In the genomic region with DNA sequence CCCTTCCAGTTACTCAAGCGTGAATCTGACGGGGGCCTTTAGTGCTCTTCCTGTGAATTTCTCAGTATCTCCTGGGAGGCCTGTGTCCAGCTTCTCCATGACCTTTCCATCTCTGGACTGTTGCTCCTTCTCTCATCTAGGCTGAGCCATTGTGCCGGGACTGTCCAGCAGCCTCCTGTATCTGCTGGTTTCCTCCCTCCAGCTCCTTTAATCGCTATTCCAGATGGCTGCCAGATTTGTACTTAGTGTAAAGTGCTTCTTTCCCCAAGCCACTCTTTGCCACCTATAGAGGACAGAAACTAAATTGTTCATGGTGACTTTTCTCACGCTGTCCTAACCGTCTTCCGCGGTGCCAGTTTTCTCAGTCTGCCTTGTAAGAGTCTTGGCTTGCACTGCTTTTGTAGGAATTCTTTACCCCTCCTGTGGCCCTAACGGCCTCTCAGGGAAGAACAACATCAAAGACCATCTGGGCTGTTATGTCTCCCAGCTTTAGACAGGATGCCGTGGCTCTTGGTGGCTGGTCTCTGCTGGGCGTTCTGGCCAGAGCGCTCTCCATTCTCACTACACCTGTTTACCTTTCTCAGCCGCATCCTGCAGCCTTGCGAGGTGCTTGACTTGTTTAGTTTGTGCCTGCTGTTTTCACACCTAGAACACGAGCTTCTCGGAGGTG, we compare ENCODE assay signal across 11 mouse cellular contexts. TPM values are rescaled to one million over a fixed set of nuclear protein-coding genes. Genes with fewer than 3 reads are reported as not detected.
DNase-seq lines count a peak whose midpoint lies in the region; ATAC-seq lines count a peak whose summit lies in the region.
"Had no signal": no experiment of that assay in that cellular context is flagged by ENCODE, and none has a peak within 500 bp of the region (broad histone marks: within the 10 kb centered on the region; RNA-seq: fewer than 3 reads in every experiment).

No protein-coding gene starts in this region.

- no peaks in the 10 kb centered on the region for H3K9me3 ChIP-seq in forebrain, embryonic 15.5 days
- H3K9me3 ChIP-seq in forebrain, embryonic 10.5 days = no peaks in the 10 kb centered on the region
- H3K9me3 ChIP-seq in hindbrain, embryonic 13.5 days = no peaks in the 10 kb centered on the region

- peak overlapping the region; percentile 51 for H3K27ac ChIP-seq in forebrain, embryonic 15.5 days (replicated peaks)
- no peak overlapping the region for H3K27ac ChIP-seq in forebrain, embryonic 10.5 days
- peak overlapping the region; percentile 69 for H3K27ac ChIP-seq in hindbrain, embryonic 13.5 days

- no peak for DNase-seq in forebrain, embryonic 10.5 days (ENCODE audit: extremely low spot score, low spot score)
- peak; percentile 3 for DNase-seq in ovary, postnatal 10 days (ENCODE audit: low spot score)
- DNase-seq in ovary, adult 18-20 months (ENCODE audit: low spot score) = no peak
- no peak for DNase-seq in thymus, postnatal 25 days
- DNase-seq in gastrocnemius, postnatal 10 days = no peak
- DNase-seq in adrenal gland, adult 2 months = no peak
- DNase-seq: left cerebral cortex, postnatal 4 days; right cerebral cortex, postnatal 4 days had no signal

- H3K36me3 ChIP-seq in forebrain, embryonic 15.5 days = peaks cover 24% of the 10 kb centered on the region
- peaks cover 90% of the 10 kb centered on the region for H3K36me3 ChIP-seq in forebrain, embryonic 10.5 days (replicated peaks)
- peaks cover 30% of the 10 kb centered on the region for H3K36me3 ChIP-seq in hindbrain, embryonic 13.5 days

- ATAC-seq in forebrain, embryonic 15.5 days (replicated peaks) = no peak
- no peak for ATAC-seq in hindbrain, embryonic 13.5 days (ENCODE audit: low FRiP score)
- ATAC-seq: intestine, postnatal 0 days had no signal

- H3K9ac ChIP-seq in forebrain, embryonic 15.5 days (replicated peaks) = no peak overlapping the region
- H3K9ac ChIP-seq in hindbrain, embryonic 13.5 days = no peak overlapping the region

- H3K4me3 ChIP-seq in forebrain, embryonic 15.5 days = no peak overlapping the region
- no peak overlapping the region for H3K4me3 ChIP-seq in forebrain, embryonic 10.5 days
- H3K4me3 ChIP-seq in hindbrain, embryonic 13.5 days = no peak overlapping the region

- H3K4me1 ChIP-seq in forebrain, embryonic 15.5 days = peaks cover 14% of the 10 kb centered on the region
- peaks cover 18% of the 10 kb centered on the region for H3K4me1 ChIP-seq in forebrain, embryonic 10.5 days
- H3K4me1 ChIP-seq in hindbrain, embryonic 13.5 days (replicated peaks) = peaks cover 36% of the 10 kb centered on the region

- no peaks in the 10 kb centered on the region for H3K27me3 ChIP-seq in forebrain, embryonic 15.5 days
- H3K27me3 ChIP-seq in forebrain, embryonic 10.5 days (ENCODE audit: poor library complexity, severe bottlenecking) = no peaks in the 10 kb centered on the region
- H3K27me3 ChIP-seq in hindbrain, embryonic 13.5 days = no peaks in the 10 kb centered on the region

- 60% methylated on average over 16 of the region's 16 CpGs for WGBS in forebrain, embryonic 15.5 days
- WGBS in forebrain, embryonic 10.5 days = 85% methylated on average over 16 of the region's 16 CpGs
- WGBS in hindbrain, embryonic 13.5 days = 69% methylated on average over 16 of the region's 16 CpGs

- H3K4me2 ChIP-seq in forebrain, embryonic 15.5 days (replicated peaks) = no peak overlapping the region
- no peak overlapping the region for H3K4me2 ChIP-seq in hindbrain, embryonic 13.5 days

RNA-seq across cellular contexts. Expression of gene Myh10, which starts 25.9 kb away (rescaled TPM):
- 115 and 118 TPM in 2 replicates for polyA plus RNA-seq in forebrain, embryonic 15.5 days (2015; fragmentation: Nextera tagmentation; extraction: Ambion mirVana)
- polyA plus RNA-seq in forebrain, embryonic 10.5 days (2016; fragmentation: Nextera tagmentation; extraction: Ambion mirVana) = 161 and 167 TPM in 2 replicates
- 93.4 and 98.3 TPM in 2 replicates for polyA plus RNA-seq in hindbrain, embryonic 13.5 days (2015; fragmentation: Nextera tagmentation; extraction: Ambion mirVana)
- 10 to 100 TPM; 27.2 to 34.8 TPM for total RNA-seq in gastrocnemius, postnatal 10 days (2021)
- total RNA-seq in adrenal gland, adult 2 months (2021) = 10 to 100 TPM; 31.8 to 43.8 TPM
- polyA plus RNA-seq in adrenal gland, adult 2 months (2012; rRNA removed) = 9.4 and 10.1 TPM in 2 replicates
